Mouse (Mus musculus): ENCODE results near the gene Diaph2. TPM values are rescaled to one million over a fixed set of nuclear protein-coding genes. Genes with fewer than 3 reads are reported as not detected.

Gene Diaph2
- polyA plus RNA-seq, 1 experiment from 2014 or later, result 4.4 TPM

DNA sequence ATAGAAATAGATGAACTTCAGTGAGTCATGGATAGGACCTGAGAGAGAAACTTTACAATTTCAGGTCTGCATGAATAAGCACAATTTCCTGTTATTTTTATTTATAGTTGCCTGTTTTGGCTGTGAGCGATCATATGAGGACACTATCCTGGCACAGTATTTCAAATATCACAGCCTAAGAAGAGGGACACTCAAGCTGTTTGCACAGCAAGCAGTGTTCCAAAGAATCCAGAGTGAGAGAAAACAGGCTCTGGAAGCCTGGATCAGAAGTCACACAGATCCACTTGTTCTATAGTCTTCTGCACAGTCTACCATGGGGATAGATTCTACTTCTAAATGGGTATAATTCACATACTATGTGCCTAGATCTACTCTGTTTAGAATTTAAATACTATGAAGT lies 659.4 kb downstream of the Diaph2 start:
- DNase-seq (ENCODE audit: low spot score), result no peak
- WGBS, result 62% methylated on average over 1 of the region's 1 CpGs
- no peaks in the 10 kb centered on the region for H3K36me3 ChIP-seq

DNA sequence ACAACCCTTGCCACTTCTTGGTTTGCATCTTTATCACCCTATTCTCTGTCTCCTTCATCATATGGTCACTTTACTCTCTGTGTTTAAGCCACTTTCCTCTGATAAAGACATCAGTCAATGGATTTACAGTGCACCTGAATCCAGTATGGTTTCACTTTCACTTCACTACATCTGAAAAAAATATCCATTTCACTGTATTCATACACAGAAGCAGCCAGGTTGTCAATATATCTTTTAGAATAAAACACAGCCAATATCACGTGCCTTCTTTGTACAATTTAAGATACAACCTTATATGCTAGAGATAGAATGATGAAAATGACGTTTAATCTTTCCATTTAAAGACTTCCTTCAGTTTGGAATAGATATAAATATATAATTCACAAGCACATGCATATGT lies 673.6 kb downstream of the Diaph2 start:
- Histone ChIP-seq H3K27me3 (ENCODE audit: insufficient read depth, poor library complexity, severe bottlenecking) (no peaks in the 10 kb centered on the region), H3K4me3 (no peak overlapping the region), H3K27ac (no peak overlapping the region), H3K36me3 (no peaks in the 10 kb centered on the region), H3K4me1 (no peaks in the 10 kb centered on the region), H3K9me3 (no peaks in the 10 kb centered on the region)
- DNase-seq (ENCODE audit: low spot score), result no peak
- WGBS, result 75% methylated on average over 2 of the region's 2 CpGs

More for the DNA sequence above, 659.4 kb downstream of the Diaph2 start:
- H3K9me3 ChIP-seq, result no peaks in the 10 kb centered on the region
- no peaks in the 10 kb centered on the region for H3K4me1 ChIP-seq
- no peak overlapping the region for H3K4me3 ChIP-seq
- no peaks in the 10 kb centered on the region for H3K27me3 ChIP-seq (ENCODE audit: insufficient read depth, poor library complexity, severe bottlenecking)
- no peak overlapping the region for H3K27ac ChIP-seq

GRCm38 (mm10) chrX:130451822-130452487 lies 702.4 kb downstream of the Diaph2 start:
- Histone ChIP-seq H3K4me1 (no peaks in the 10 kb centered on the region), H3K27me3 (ENCODE audit: insufficient read depth, poor library complexity, severe bottlenecking) (no peaks in the 10 kb centered on the region), H3K27ac (no peak overlapping the region), H3K9me3 (no peaks in the 10 kb centered on the region), H3K36me3 (no peaks in the 10 kb centered on the region), H3K4me3 (no peak overlapping the region)
- no peak for DNase-seq (ENCODE audit: low spot score)
- 61% methylated on average over 4 of the region's 4 CpGs for WGBS

DNA sequence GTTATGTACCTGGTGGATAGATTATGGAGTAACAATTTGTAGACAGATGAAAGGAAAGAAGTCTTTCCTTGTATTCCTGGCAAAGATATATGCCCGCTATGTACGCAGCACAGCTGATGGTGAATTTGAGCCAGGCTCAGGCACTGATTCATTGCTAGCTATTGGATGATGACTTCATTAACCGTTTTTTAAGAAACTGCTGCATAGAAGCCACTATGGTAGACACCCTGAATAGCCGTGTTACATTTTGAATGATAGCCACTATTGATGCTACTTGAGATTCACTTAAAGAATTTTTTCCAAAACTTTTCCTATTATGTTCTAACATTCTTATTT lies 702.9 kb downstream of the Diaph2 start:
- no peak for DNase-seq (ENCODE audit: low spot score)
- 85% methylated on average over 4 of the region's 4 CpGs for WGBS
- no peak overlapping the region for H3K27ac ChIP-seq
- H3K36me3 ChIP-seq, result no peaks in the 10 kb centered on the region
- no peak overlapping the region for H3K4me3 ChIP-seq
- H3K27me3 ChIP-seq (ENCODE audit: insufficient read depth, poor library complexity, severe bottlenecking), result no peaks in the 10 kb centered on the region
- H3K4me1 ChIP-seq, result no peaks in the 10 kb centered on the region
- no peaks in the 10 kb centered on the region for H3K9me3 ChIP-seq

- Histone ChIP-seq H3K9me3 (no peaks in the 10 kb centered on the region), H3K4me1 (no peaks in the 10 kb centered on the region), H3K27me3 (ENCODE audit: insufficient read depth, poor library complexity, severe bottlenecking) (no peaks in the 10 kb centered on the region), H3K4me3 (no peak overlapping the region), H3K36me3 (no peaks in the 10 kb centered on the region), H3K27ac (no peak overlapping the region)
- DNase-seq (ENCODE audit: low spot score), result no peak
- WGBS, result 40% methylated on average over 2 of the region's 2 CpGs
Measured at GRCm38 (mm10) chrX:130473133-130473532, 723.6 kb downstream of the Diaph2 start.

- Histone ChIP-seq H3K27ac (no peak overlapping the region), H3K27me3 (ENCODE audit: insufficient read depth, poor library complexity, severe bottlenecking) (no peaks in the 10 kb centered on the region), H3K4me3 (no peak overlapping the region), H3K9me3 (no peaks in the 10 kb centered on the region), H3K36me3 (no peaks in the 10 kb centered on the region), H3K4me1 (no peaks in the 10 kb centered on the region)
- DNase-seq (ENCODE audit: low spot score), result no peak
- 96% methylated on average over 1 of the region's 1 CpGs for WGBS
Measured at GRCm38 (mm10) chrX:130480877-130481276, 731.3 kb downstream of the Diaph2 start.

DNA sequence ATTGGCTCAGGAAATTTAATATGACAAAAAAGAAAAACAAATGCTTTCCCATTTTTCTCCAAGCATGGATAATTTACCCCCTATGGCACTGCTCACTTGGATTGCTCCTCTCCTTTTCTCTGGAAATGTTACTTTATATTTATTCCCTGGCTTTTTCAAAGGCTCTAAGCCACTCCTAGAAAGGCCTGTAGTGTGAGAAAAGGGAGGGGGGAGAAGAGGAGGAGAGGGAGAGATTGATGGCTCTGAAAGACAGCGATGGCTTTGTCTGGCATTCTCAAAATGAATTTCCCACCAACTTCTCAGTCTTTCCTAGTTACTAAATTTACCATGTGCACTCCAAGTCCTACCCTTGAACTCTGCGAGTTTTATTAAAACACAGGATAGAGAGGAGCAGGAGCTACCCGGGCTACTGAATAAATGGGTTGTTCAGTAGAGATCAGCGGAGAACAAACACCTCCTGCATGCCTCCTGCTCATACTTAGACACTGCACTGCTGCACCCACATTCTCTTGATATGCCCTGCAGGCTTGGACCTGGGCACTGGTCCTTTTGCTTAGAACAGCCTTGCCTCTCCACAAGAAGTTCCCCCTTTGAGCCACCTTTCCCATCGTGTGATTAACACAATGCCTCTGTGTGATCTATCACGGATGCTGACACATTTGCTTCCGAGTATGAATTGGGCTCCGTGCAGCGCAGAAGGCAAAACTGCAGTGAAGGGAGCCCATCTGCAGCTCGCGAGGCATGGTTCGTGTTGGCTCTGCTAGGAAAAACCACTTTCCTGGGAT lies 753.3 kb downstream of the Diaph2 start:
- no peak for DNase-seq (ENCODE audit: low spot score)
- WGBS, result 72% methylated on average over 12 of the region's 12 CpGs
- no peaks in the 10 kb centered on the region for H3K36me3 ChIP-seq

GRCm38 (mm10) chrX:130503465-130503860 lies 753.9 kb downstream of the Diaph2 start:
- Histone ChIP-seq H3K9me3 (no peaks in the 10 kb centered on the region), H3K4me3 (no peak overlapping the region), H3K4me1 (no peaks in the 10 kb centered on the region), H3K27me3 (ENCODE audit: insufficient read depth, poor library complexity, severe bottlenecking) (no peaks in the 10 kb centered on the region), H3K27ac (no peak overlapping the region), H3K36me3 (no peaks in the 10 kb centered on the region)
- 67% methylated on average over 3 of the region's 3 CpGs for WGBS
- no peak for DNase-seq (ENCODE audit: low spot score)

More for the DNA sequence above, 753.3 kb downstream of the Diaph2 start:
- Histone ChIP-seq H3K27me3 (ENCODE audit: insufficient read depth, poor library complexity, severe bottlenecking) (no peaks in the 10 kb centered on the region), H3K27ac (no peak overlapping the region), H3K9me3 (no peaks in the 10 kb centered on the region), H3K4me3 (no peak overlapping the region), H3K4me1 (no peaks in the 10 kb centered on the region)

DNA sequence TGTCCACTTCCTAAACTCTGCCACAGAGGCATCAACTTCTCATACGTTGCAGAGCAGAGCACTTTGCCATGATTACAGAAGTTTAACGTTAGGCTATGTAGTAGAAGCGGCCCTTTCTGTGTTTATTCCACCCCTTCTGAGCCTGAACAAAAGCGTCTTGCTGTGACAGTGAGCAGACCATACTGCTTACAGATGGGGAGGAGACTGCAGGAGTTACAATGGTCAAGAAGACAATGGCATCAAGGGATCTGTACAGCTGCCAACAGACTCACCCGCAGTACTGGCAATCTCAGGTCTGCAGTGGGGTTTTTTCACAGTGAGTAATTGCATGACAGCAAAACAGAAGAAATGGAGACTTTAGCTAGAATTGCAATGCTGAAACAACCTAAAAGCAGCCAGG lies 756.1 kb downstream of the Diaph2 start:
- no peak overlapping the region for H3K4me3 ChIP-seq
- no peak for DNase-seq (ENCODE audit: low spot score)
- H3K9me3 ChIP-seq, result no peaks in the 10 kb centered on the region
- no peaks in the 10 kb centered on the region for H3K36me3 ChIP-seq
- WGBS, result 36% methylated on average over 5 of the region's 5 CpGs
- no peak overlapping the region for H3K27ac ChIP-seq
- no peaks in the 10 kb centered on the region for H3K27me3 ChIP-seq (ENCODE audit: insufficient read depth, poor library complexity, severe bottlenecking)
- H3K4me1 ChIP-seq, result no peaks in the 10 kb centered on the region

All from heart, embryonic 10.5 days (tissue).